Mouse (Mus musculus): ENCODE measurements around the gene Slc27a3. TPM values are rescaled to one million over a fixed set of nuclear protein-coding genes. Genes with fewer than 3 reads are reported as not detected.

Gene Slc27a3
- 0.58 and 0.69 TPM in 2 replicates for polyA plus RNA-seq (2015; fragmentation: Nextera tagmentation; extraction: Ambion mirVana)

- no peaks in the 10 kb centered on the region for H3K9me3 ChIP-seq (ENCODE audit: low read length)
- H3K4me1 ChIP-seq (ENCODE audit: insufficient read depth): peaks cover 20% of the 10 kb centered on the region
- H3K27ac ChIP-seq (ENCODE audit: low read depth): no peak within 1 kb of the TSS
- peaks cover 35% of the 10 kb centered on the region for H3K36me3 ChIP-seq (replicated peaks; ENCODE audit: insufficient read depth, low read length)
- H3K4me3 ChIP-seq (ENCODE audit: low read depth, low read length): peak within 1 kb of the TSS; percentile 48
- DNase-seq (peak; percentile 33), ATAC-seq (peak; percentile 33)
- H3K4me2 ChIP-seq (ENCODE audit: low read depth, low read length): peak within 1 kb of the TSS; percentile 81
- H3K27me3 ChIP-seq (ENCODE audit: insufficient read depth, low read length): peaks cover 22% of the 10 kb centered on the region
- TF ChIP-seq CTCF (IDR thresholded peaks at IDR 0.05; ENCODE audit: low read depth): no peak
- TF ChIP-seq EP300 (IDR thresholded peaks at IDR 0.05; ENCODE audit: low read depth): no peak
- 4% methylated on average over 52 of the region's 55 CpGs for WGBS (ENCODE audit: insufficient replicate concordance)
- peak within 1 kb of the TSS; percentile 34 for H3K9ac ChIP-seq (replicated peaks)
These were observed at the start of gene Slc27a3 for GRCm38 (mm10) chr3:90389511-90390490. Slc27a3 (minus strand) TSS chr3:90389938.

DNA sequence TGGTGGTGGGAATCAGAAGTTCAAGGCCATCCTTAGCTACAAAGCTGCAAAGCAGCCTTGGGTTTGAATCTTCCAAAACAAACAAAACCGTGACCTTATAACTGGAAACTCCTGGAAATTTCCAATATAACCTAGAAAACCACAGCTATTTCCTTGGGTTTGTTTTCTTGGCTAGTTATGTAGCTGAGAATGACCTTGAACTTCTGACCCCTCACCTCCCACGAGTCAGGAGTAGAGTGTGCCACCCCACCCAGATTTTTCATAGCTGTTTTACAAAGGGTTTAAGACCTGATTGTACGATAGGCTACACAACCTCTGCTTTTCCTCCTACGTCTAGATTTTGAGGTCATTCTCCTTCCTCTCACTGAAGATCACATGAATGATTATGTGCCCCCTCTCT is 47.4 kb upstream of the Slc27a3 start:
- H3K4me2 ChIP-seq (ENCODE audit: low read depth, low read length): no peak overlapping the region
- DNase-seq (no peak), ATAC-seq (no peak)
- H3K4me3 ChIP-seq (ENCODE audit: low read depth, low read length): no peak overlapping the region
- no peaks in the 10 kb centered on the region for H3K27me3 ChIP-seq (ENCODE audit: insufficient read depth, low read length)
- no peak overlapping the region for H3K9ac ChIP-seq (replicated peaks)
- H3K27ac ChIP-seq (ENCODE audit: low read depth): no peak overlapping the region
- TF ChIP-seq EP300 (IDR thresholded peaks at IDR 0.05; ENCODE audit: low read depth): no peak
- no peak for TF ChIP-seq CTCF (IDR thresholded peaks at IDR 0.05; ENCODE audit: low read depth)
- H3K36me3 ChIP-seq (replicated peaks; ENCODE audit: insufficient read depth, low read length): no peaks in the 10 kb centered on the region
- no peaks in the 10 kb centered on the region for H3K9me3 ChIP-seq (ENCODE audit: low read length)
- H3K4me1 ChIP-seq (ENCODE audit: insufficient read depth): peaks cover 11% of the 10 kb centered on the region
- 64% methylated on average over 4 of the region's 4 CpGs for WGBS (ENCODE audit: insufficient replicate concordance)

DNA sequence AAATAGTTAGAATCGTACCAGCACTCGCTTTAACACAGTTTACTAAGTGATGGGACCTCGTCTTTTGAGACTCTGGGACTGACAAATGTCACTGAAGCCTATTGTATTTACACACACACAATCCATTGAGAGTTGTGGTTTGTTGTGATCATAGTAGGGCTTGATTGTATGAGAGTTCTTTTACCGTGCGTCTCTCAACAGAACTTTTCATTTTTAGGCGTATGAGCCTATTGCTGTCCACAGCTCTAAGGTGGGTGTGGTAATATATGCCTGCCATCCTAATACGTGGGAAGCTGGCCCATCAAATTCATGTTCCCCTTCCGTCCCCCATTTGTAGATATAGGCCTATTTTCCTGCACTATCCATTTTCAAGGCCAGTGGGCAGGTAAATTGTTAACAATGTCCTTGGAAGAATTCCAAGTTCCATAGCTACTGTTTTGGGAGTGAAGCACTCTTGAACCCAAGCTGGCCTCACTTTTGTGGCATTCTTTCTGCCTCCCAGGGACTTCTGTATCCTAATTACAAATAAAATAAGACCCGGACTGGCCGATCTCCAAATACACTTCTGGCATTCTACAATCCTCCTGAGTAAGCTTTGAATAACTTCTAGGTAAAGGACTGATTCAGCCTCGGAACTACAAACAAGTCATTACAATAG is 44.5 kb upstream of the Slc27a3 start:
- Histone ChIP-seq H3K27ac (ENCODE audit: low read depth) (peak overlapping the region; percentile 99), H3K4me2 (ENCODE audit: low read depth, low read length) (peak overlapping the region; percentile 100), H3K4me3 (ENCODE audit: low read depth, low read length) (peak overlapping the region; percentile 86), H3K36me3 (replicated peaks; ENCODE audit: insufficient read depth, low read length) (no peaks in the 10 kb centered on the region; the same call in 1 of the 2 replicates), H3K9ac (replicated peaks) (0 out of 2 replicates have a peak overlapping the region, but pooled peaks have one; percentile 39), H3K9me3 (ENCODE audit: low read length) (no peaks in the 10 kb centered on the region), H3K4me1 (ENCODE audit: insufficient read depth) (peaks cover 36% of the 10 kb centered on the region), H3K27me3 (ENCODE audit: insufficient read depth, low read length) (no peaks in the 10 kb centered on the region)
- TF ChIP-seq EP300 (IDR thresholded peaks at IDR 0.05; ENCODE audit: low read depth) (no peak), CTCF (IDR thresholded peaks at IDR 0.05; ENCODE audit: low read depth) (no peak)
- 49% methylated on average over 11 of the region's 11 CpGs for WGBS (ENCODE audit: insufficient replicate concordance)
- ATAC-seq (no peak), DNase-seq (no peak)

DNA sequence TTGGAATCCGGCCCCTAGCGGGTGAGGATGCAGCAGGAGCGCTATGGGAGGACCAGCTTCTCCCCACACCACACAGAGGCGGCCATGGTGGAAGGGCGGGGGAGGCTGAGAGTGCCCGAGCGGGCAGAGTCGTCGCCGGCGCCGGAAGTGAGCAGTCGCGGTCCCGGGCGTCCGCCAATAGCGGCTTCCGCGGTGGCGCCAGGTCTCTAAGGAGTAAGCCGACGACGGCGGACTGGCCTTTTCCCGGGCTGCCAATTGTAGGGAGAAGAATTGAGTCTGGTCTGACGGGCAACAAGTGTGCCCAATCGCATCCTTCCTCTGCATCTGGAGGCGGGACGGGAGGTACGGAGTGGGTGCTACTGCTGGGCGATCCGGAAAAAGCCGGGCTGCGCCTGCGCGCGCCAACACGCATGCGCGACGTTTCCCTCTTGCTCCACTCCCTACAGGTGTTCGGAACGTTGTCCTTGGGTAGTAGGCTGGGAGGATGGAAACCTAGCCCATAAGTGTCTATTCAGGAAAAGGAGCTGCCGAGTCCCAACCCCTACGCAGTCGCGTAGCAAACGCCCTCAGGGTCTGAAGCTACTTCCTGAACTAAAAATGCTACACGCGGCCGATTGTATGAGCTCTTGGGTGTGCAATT is 43.8 kb upstream of the Slc27a3 start, which contains the start of gene Ints3:
TSS of gene Ints3 (minus strand) at position 242 of the 640 bp plus-strand sequence.
- Histone ChIP-seq H3K27ac (ENCODE audit: low read depth) (peak within 1 kb of the TSS; percentile 99), H3K4me1 (ENCODE audit: insufficient read depth) (peaks cover 39% of the 10 kb centered on the region), H3K4me3 (ENCODE audit: low read depth, low read length) (peak within 1 kb of the TSS; percentile 86), H3K9me3 (ENCODE audit: low read length) (no peaks in the 10 kb centered on the region), H3K36me3 (replicated peaks; ENCODE audit: insufficient read depth, low read length) (no peaks in the 10 kb centered on the region; the same call in 1 of the 2 replicates), H3K4me2 (ENCODE audit: low read depth, low read length) (peak within 1 kb of the TSS; percentile 100), H3K9ac (replicated peaks) (peak within 1 kb of the TSS; percentile 93), H3K27me3 (ENCODE audit: insufficient read depth, low read length) (no peaks in the 10 kb centered on the region)
- under 1% methylated on average over 52 of the region's 52 CpGs for WGBS (ENCODE audit: insufficient replicate concordance)
- DNase-seq (peak; percentile 98), ATAC-seq (peak; percentile 99)
- TF ChIP-seq CTCF (IDR thresholded peaks at IDR 0.05; ENCODE audit: low read depth) (no peak), EP300 (IDR thresholded peaks at IDR 0.05; ENCODE audit: low read depth) (0 out of 2 replicates have a peak, but pooled peaks have one; percentile 35)

GRCm38 (mm10) chr3:90432811-90433219 is 43.1 kb upstream of the Slc27a3 start:
- peak overlapping the region; percentile 100 for H3K4me2 ChIP-seq (ENCODE audit: low read depth, low read length)
- no peaks in the 10 kb centered on the region; the same call in 1 of the 2 replicates for H3K36me3 ChIP-seq (replicated peaks; ENCODE audit: insufficient read depth, low read length)
- 0% methylated on average over 10 of the region's 12 CpGs for WGBS (ENCODE audit: insufficient replicate concordance)
- H3K27me3 ChIP-seq (ENCODE audit: insufficient read depth, low read length): no peaks in the 10 kb centered on the region
- H3K4me3 ChIP-seq (ENCODE audit: low read depth, low read length): peak overlapping the region; percentile 86
- H3K9ac ChIP-seq (replicated peaks): peak overlapping the region; percentile 93
- DNase-seq (no peak), ATAC-seq (peak; percentile 10; the same call in 1 of the 2 replicates)
- TF ChIP-seq EP300 (IDR thresholded peaks at IDR 0.05; ENCODE audit: low read depth) (no peak), CTCF (IDR thresholded peaks at IDR 0.05; ENCODE audit: low read depth) (no peak)
- no peaks in the 10 kb centered on the region for H3K9me3 ChIP-seq (ENCODE audit: low read length)
- peak overlapping the region; percentile 99 for H3K27ac ChIP-seq (ENCODE audit: low read depth)
- H3K4me1 ChIP-seq (ENCODE audit: insufficient read depth): peaks cover 42% of the 10 kb centered on the region
